Mouse (Mus musculus) cerebellum, adult 9-11 months (tissue): ENCODE data around the gene Tecr.

ENCODE experiments used
- DNase-seq: peaks from one replicate; pipeline ENCODE4 v3.0.0; 2022

The Tecr gene

GRCm38 (mm10) chr8:83607661-83608397 is at the start of gene Tecr, which contains the start of gene Dnajb1:
TSS of gene Tecr (minus strand) at chr8:83607971.
TSS of gene Dnajb1 (plus strand) at chr8:83608193.
- DNase-seq = peak; percentile 100

DNA sequence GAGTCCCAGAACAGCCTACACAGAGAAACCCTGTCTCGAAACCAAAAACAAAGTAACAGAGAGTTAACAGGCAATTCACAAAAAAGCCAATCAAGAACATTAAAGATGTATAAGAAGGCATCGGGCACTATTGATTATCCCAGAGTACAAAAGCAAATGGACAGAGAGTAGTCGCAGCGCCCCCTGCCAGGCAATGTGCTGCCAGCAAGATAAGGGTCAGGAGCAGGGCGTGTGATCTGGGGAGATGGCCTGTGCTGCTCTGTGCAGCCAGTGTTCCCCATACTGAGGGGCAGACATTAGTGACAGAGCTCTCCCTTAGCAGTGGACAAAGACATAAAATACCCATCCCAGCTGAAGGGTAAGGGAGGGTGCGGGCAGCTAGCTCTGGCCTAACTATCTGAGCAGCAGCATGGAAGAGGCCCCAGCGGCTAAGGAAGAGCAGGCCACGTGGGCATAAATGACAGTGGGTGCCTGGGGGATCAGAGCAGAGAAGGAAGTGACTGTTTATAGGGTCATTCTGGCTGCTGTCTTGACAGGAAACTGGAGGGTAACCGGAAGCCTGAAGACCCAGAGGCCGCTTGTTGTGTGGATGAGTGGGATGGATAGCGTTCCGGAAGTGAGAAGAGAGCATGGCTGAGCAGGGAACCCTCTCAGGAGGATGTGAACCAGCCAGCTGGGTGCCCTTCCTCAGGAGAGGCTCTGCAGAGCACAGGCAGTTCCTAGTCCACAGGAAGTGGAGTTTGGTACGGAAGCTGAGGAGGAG is 48.9 kb upstream of the Tecr start:
- no peak for DNase-seq

GRCm38 (mm10) chr8:83656043-83656442 is 48.3 kb upstream of the Tecr start:
- DNase-seq = no peak

GRCm38 (mm10) chr8:83654725-83655124 is 47.0 kb upstream of the Tecr start:
- no peak for DNase-seq

GRCm38 (mm10) chr8:83653662-83654017 is 45.9 kb upstream of the Tecr start:
- DNase-seq = no peak

- DNase-seq = no peak
Measured at GRCm38 (mm10) chr8:83652744-83653661, 45.2 kb upstream of the Tecr start.

DNA sequence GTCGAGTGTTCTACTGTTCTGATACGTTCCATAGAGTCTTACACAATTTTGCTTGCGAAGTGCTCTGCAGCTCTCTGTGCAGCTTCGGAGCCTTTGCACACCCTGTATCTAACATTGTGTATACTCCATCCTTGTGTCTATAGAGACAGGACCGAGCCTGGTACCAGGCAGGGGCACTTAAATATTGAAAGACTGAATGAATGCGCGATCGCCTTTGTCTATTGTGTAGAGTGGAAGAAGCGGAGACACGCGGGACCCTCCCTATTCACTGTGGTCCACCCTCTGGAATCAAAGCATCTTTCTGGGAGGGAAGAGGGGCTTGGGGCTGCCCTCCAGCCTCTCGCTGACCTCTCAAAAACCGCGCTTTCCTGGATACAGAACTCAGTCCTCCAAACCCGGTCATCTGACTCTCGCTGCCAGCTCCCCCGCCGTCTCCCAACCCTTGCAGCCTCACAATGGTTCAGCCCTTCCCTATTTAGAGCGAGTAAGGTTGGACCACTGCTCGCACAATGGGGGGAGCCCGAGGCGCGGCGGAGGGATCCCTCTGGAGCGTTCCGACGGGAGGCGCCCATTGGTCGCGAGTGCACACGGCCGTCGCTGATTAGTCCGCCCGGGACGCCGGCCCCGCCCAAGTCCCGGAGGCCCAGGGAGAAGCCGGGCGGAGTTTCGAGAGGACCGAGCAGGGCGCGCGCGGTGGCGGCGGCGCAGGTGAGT is 44.4 kb upstream of the Tecr start, which contains the start of gene Gipc1:
Gene Gipc1 (plus strand): TSS at position 648 of the 714 bp plus-strand sequence.
- DNase-seq = peak; percentile 98

GRCm38 (mm10) chr8:83649699-83650098 is 41.9 kb upstream of the Tecr start:
- no peak for DNase-seq

- DNase-seq = no peak
Measured at GRCm38 (mm10) chr8:83648031-83648430, 40.3 kb upstream of the Tecr start.

DNA sequence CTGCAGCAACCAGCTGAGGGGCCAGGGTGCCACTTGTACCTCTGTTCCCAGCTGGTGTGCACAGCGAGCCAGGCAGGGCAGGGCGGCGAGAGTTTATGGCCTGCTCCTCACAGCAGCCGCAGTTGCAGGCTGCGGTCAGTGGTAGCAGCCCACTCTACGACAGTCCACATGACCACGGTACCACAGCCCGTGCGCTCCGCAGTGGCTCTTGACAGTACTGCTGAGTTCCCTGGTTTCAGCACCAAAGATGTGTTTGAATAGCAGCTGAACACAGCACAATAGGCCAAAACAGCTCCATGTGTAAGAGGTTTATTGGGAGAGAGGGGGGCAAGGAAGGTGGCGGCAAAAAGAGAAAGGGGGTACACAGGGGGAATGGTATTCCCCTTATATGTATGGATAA is 39.7 kb upstream of the Tecr start:
- DNase-seq = no peak

GRCm38 (mm10) chr8:83639649-83640048 is 31.9 kb upstream of the Tecr start:
- DNase-seq = no peak

- no peak for DNase-seq
Measured at GRCm38 (mm10) chr8:83638856-83639255, 31.1 kb upstream of the Tecr start.

GRCm38 (mm10) chr8:83632083-83632707 is 24.4 kb upstream of the Tecr start:
- DNase-seq = no peak

DNA sequence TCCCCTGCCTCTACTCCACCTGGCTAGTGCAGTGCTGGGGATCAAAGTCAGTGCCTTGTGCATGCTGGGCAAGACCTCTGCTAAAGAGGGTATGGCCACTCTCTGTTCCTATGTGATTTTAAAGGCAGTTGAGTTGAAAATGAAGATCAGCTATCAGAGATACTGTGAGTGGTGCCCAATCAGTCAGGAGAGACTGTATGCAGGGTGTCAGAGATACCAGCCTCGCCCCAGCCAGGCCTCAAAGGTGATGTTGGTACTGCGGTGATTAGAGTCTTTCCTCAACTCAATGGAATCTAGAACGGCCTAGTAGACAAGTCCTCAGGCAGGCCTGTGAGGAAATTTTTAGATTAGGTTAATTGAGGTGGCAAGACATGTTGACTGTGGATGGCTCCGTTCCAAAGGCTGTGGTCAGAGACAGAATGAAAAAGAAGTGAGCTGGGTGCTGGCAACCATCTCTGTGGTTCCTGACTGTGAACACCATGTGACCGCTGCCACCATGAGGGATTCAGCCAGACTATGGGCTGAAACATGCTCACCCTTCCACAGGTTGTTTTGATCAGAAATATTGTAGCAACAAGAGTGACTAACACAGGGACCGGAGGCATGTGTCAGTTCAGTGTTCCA is 18.0 kb upstream of the Tecr start:
- no peak for DNase-seq

- no peak for DNase-seq
Measured at GRCm38 (mm10) chr8:83624739-83625138, 17.0 kb upstream of the Tecr start.

- DNase-seq = no peak
Measured at GRCm38 (mm10) chr8:83623549-83623948, 15.8 kb upstream of the Tecr start.

- DNase-seq = peak; percentile 89
Measured at GRCm38 (mm10) chr8:83622389-83622989, 14.7 kb upstream of the Tecr start.

DNA sequence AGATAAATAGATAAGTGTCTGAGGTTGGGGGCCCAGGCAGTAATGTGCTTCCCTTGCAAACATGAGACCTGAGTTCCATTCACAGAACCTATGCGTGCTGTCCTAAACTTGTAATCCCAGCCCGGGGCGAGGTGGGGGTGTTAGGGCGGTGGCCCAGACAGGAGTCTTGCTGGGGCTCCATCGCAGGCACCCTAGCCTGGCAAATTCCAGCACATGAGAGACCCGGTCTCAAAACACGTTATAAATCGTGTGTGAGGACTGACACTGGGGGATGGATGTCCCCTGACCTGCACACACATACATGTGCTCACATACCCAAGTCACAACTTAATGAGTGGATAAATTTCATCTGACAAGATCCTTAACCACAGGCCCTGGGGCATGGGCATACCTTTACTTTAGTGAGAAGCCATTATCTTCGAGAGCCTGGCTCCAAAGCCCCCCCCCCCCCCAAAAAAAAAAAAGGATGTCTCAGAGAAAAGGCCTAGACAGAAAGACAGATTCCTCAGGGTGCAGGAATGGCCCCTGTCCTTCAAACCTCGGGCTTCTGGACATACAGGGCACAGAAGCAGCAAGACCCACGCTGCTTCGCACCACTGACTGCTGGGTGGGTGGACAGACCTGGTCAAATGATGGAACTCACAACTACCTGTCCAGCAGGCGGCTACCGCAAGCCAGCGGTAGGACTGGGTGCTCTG is 14.1 kb upstream of the Tecr start:
- DNase-seq = no peak

DNA sequence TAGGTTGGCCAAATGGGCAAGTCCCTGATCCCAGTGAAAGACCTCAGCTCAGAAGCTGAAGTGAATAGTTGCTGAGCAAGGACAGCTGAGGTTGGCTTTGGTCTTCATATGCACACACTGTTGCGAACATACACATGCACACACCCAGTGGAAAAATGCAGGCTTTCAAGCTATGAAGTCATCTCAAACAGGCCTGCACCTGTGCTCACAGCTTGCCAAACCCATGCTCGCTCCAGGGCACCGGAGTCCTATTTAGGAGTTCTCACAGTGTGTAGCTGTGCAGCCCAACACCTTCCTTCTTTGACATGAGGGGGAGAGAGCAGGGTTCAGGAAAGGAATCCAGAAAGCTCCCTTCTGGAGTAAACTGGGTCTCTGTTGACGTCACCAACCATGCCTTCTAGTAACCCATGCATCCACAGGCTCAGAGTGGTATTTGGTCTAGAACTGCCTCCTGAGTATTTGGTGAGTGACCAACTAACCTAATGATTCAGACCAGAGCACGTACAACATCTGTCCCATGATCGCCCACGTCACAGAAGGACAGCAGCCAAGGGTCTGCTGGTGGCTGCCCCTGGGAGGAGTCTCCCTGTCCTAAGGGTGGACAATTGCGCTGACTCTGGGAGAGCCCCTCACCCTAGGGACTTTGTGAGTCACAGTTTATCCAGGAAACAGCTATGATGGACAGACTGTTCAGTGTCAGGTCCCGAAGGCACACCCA is 12.0 kb upstream of the Tecr start:
- DNase-seq = no peak

DNA sequence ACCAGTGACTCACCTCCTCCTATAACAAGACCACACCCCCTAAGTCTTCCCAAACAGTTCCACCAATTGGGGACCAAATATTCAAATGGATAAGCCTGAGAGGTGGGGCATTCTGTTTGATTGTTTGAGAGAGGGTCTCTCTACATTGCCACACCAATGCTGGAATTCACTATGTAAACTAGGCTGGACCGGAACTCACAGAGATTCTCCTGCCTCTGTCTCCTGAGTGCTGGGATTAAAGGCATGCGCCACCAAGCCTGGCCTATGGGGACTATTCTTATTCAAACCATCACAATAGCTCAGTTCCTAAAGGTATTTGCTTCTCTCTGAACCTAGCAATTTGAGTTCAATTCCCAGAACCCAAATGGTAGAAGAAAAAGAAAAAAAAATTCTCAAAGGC is 10.8 kb upstream of the Tecr start:
- no peak for DNase-seq
